In the genomic region with DNA sequence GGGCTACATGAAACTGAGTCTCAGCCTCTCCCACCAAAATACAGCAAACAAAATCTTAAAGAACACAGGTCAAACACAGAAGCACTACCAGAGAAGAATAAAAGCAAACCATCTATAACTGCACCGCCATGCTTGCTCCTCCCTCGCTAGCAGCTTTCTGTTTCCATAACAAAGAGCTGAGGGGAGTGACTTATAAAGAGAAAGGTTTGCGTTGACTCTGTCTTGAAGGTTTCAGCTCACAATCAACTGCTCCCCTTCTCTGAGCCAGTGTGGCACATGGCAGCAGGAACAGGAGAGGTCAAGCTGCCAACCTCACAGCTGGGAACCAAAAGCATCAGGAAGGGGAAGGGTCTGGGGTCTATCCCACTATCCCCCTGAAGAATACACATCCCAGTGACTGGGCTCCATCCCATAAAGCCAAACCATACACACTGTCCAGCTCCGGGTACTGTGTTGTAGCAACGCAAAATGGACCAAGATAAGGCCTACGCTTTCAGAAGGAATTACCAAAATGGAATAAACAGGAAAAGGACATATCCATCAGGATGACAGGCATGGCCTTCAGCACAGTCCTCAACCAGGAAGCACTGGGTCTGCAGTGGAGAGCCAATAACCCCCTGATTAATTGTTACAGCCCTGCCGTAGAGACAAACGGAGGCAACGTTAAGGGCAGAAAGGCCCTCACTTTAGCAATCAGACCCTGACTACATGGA, we compare ENCODE assay signal across 11 mouse cellular contexts. TPM values are rescaled to one million over a fixed set of nuclear protein-coding genes. Genes with fewer than 3 reads are reported as not detected.
DNase-seq lines count a peak whose midpoint lies in the region; ATAC-seq and TF ChIP-seq lines count a peak whose summit lies in the region.
"Had no signal": no experiment of that assay in that cellular context is flagged by ENCODE, and none has a peak within 500 bp of the region (broad histone marks: within the 10 kb centered on the region; RNA-seq: fewer than 3 reads in every experiment).

No protein-coding gene starts in this region.

- TF ChIP-seq CTCF in layer of hippocampus, adult 2 months (conservative IDR thresholded peaks at IDR 0.05) = no peak

- no peak overlapping the region for H3K4me2 ChIP-seq in liver, embryonic 13.5 days
- H3K4me2 ChIP-seq in intestine, embryonic 16.5 days (ENCODE audit: low read depth, low read length) = no peak overlapping the region

- WGBS in liver, embryonic 13.5 days (ENCODE audit: insufficient replicate concordance) = 43% methylated on average over 9 of the region's 9 CpGs
- WGBS in intestine, embryonic 16.5 days = 65% methylated on average over 9 of the region's 9 CpGs

- peaks cover 39% of the 10 kb centered on the region for H3K4me1 ChIP-seq in liver, embryonic 13.5 days (replicated peaks)
- 0 out of 2 replicates have a peak, but pooled peaks cover 5% of the 10 kb centered on the region for H3K4me1 ChIP-seq in intestine, embryonic 16.5 days (ENCODE audit: control insufficient read depth, insufficient read depth, low read length)

- H3K27me3 ChIP-seq in liver, embryonic 13.5 days = peaks cover 55% of the 10 kb centered on the region
- no peaks in the 10 kb centered on the region for H3K27me3 ChIP-seq in intestine, embryonic 16.5 days (replicated peaks; ENCODE audit: control insufficient read depth, insufficient read depth, low read length)
- H3K27me3 ChIP-seq: embryonic facial prominence, embryonic 12.5 days; limb, embryonic 15.5 days had no signal

- H3K36me3 ChIP-seq in liver, embryonic 13.5 days = no peaks in the 10 kb centered on the region
- no peaks in the 10 kb centered on the region for H3K36me3 ChIP-seq in intestine, embryonic 16.5 days (ENCODE audit: control insufficient read depth, insufficient read depth, low read length)
- H3K36me3 ChIP-seq: embryonic facial prominence, embryonic 12.5 days; limb, embryonic 15.5 days had no signal

- H3K9ac ChIP-seq in liver, embryonic 13.5 days = no peak overlapping the region
- H3K9ac ChIP-seq in intestine, embryonic 16.5 days (ENCODE audit: low read depth, low read length) = no peak overlapping the region
- H3K9ac ChIP-seq: embryonic facial prominence, embryonic 12.5 days; limb, embryonic 15.5 days had no signal

- ATAC-seq in liver, embryonic 13.5 days (ENCODE audit: low read depth) = no peak
- no peak for ATAC-seq in intestine, embryonic 16.5 days

- no peaks in the 10 kb centered on the region for H3K9me3 ChIP-seq in liver, embryonic 13.5 days (replicated peaks)
- no peaks in the 10 kb centered on the region for H3K9me3 ChIP-seq in intestine, embryonic 16.5 days (ENCODE audit: control insufficient read depth, low read length)
- H3K9me3 ChIP-seq: embryonic facial prominence, embryonic 12.5 days; limb, embryonic 15.5 days had no signal

- no peak for DNase-seq in layer of hippocampus, adult 2 months (ENCODE audit: low spot score in 2 of 2)
- no peak for DNase-seq in layer of hippocampus, adult 8-10 months (ENCODE audit: low spot score in 2 of 2)
- peak; percentile 7 for DNase-seq in thymus, postnatal 14 days
- no peak for DNase-seq in thymus, postnatal 25 days
- DNase-seq in liver, embryonic 13.5 days = no peak
- DNase-seq in gastrocnemius, postnatal 4 days (ENCODE audit: low spot score in 2 of 2) = no peak
- no peak for DNase-seq in cerebellum, adult 9-11 months
- DNase-seq: kidney, adult 11 months had no signal

- H3K4me3 ChIP-seq in layer of hippocampus, adult 2 months = no peak overlapping the region
- H3K4me3 ChIP-seq in liver, embryonic 13.5 days (replicated peaks) = no peak overlapping the region
- H3K4me3 ChIP-seq in intestine, embryonic 16.5 days (ENCODE audit: low read length) = no peak overlapping the region
- H3K4me3 ChIP-seq: embryonic facial prominence, embryonic 12.5 days; limb, embryonic 15.5 days had no signal

- H3K27ac ChIP-seq in layer of hippocampus, adult 2 months = peak overlapping the region; percentile 47
- H3K27ac ChIP-seq in liver, embryonic 13.5 days = peak overlapping the region; percentile 20
- H3K27ac ChIP-seq in intestine, embryonic 16.5 days (ENCODE audit: low read length) = no peak overlapping the region
- H3K27ac ChIP-seq: embryonic facial prominence, embryonic 12.5 days; limb, embryonic 15.5 days had no signal

RNA-seq across cellular contexts. Expression of a gene that starts 44.8 kb away (rescaled TPM):
- total RNA-seq in layer of hippocampus, adult 2 months (2021) = 10 to 100 TPM; 26.0 to 27.2 TPM
- 10 to 100 TPM; 25.9 to 30.3 (median 27.8) TPM for total RNA-seq in layer of hippocampus, adult 8-10 months (2022)
- polyA plus RNA-seq in liver, embryonic 13.5 days (2015; fragmentation: Nextera tagmentation; extraction: Ambion mirVana) = 16.1 and 16.8 TPM in 2 replicates
- 10 to 100 TPM; 24.0 to 26.8 TPM for total RNA-seq in gastrocnemius, postnatal 4 days (2021)
- polyA plus RNA-seq in intestine, embryonic 16.5 days (2015; fragmentation: Nextera tagmentation; extraction: Ambion mirVana) = 28.0 and 33.9 TPM in 2 replicates
